Mouse (Mus musculus) kidney, embryonic 14.5 days (tissue): ENCODE results near the gene Abl1. TPM values are rescaled to one million over a fixed set of nuclear protein-coding genes. Genes with fewer than 3 reads are reported as not detected.
"Not testable (repeated sequence)": the region's sequence is repeated elsewhere in the genome, so short reads cannot be mapped to it uniquely, and the experiment has no call there.

ENCODE experiments used
- ATAC-seq: fragments of 200-750 bp; cut with Nextera tagmentation; 2 replicates; pipeline ENCODE4 v1.8.0; 2017; ENCODE audit warnings: moderate number of reproducible peaks, mild to moderate bottlenecking, moderate TSS enrichment, moderate library complexity; ENCODE audit not compliant: low FRiP score, low TSS enrichment
- H3K27ac ChIP-seq: fragments of 300-500 bp; sonication (generic); 2 replicates; pipeline ENCODE4 v1.5.1; 2014; ENCODE audit warnings: low read depth, mild to moderate bottlenecking, low read length, moderate library complexity, mixed read lengths
- H3K27me3 ChIP-seq: fragments of 300-500 bp; sonication (generic); 2 replicates; pipeline ENCODE4 v1.6.1; 2014; ENCODE audit warnings: mild to moderate bottlenecking, low read length; ENCODE audit not compliant: control insufficient read depth, insufficient read depth
- H3K36me3 ChIP-seq: fragments of 300-500 bp; sonication (generic); 2 replicates; pipeline ENCODE4 v1.6.1; 2014; ENCODE audit warnings: low read length, mixed read lengths; ENCODE audit not compliant: control insufficient read depth, insufficient read depth
- H3K4me1 ChIP-seq: fragments of 300-500 bp; sonication (generic); 2 replicates; pipeline ENCODE4 v1.6.1; 2014; ENCODE audit warnings: low read length, mixed read lengths; ENCODE audit not compliant: control insufficient read depth, insufficient read depth
- H3K4me2 ChIP-seq: fragments of 300-500 bp; sonication (generic); replicated peaks from 2 replicates; pipeline ENCODE4 v1.6.1; 2014; ENCODE audit warnings: low read depth, mild to moderate bottlenecking, low read length
- H3K4me3 ChIP-seq: fragments of 300-500 bp; sonication (generic); 2 replicates; pipeline ENCODE4 v1.5.1; 2014; ENCODE audit warnings: mild to moderate bottlenecking, low read length
- H3K9ac ChIP-seq: fragments of 300-500 bp; sonication (generic); 2 replicates; pipeline ENCODE4 v1.6.1; 2014; ENCODE audit warnings: low read depth, mild to moderate bottlenecking, low read length, moderate library complexity
- H3K9me3 ChIP-seq: fragments of 300-500 bp; sonication (generic); 2 replicates; pipeline ENCODE4 v1.6.1; 2016; ENCODE audit warnings: low read length; ENCODE audit not compliant: control insufficient read depth
- WGBS: fragments of 180-500 bp; shearing (Covaris S2); extraction: QIAGEN DNeasy Blood & Tissue Kit; methylation state at CpG from one replicate; pipeline ENCODE4 v1.1.7; 2014; 5-methylcytosine and 5-hydroxymethylcytosine counted together
- polyA plus RNA-seq: library from polyadenylated mRNA; unstranded; fragments of >200 nt; fragmentation: Nextera tagmentation; extraction: Ambion mirVana; gene quantifications from 2 replicates; pipeline ENCODE4 v1.2.1, GENCODE M21; 2014

Gene Abl1
- polyA plus RNA-seq, 1 experiment from 2014 or later: 54.6 TPM

GRCm38 (mm10) chr2:31681051-31681707 lies 7.0 kb upstream of the Abl1 start:
- H3K36me3 ChIP-seq: peaks cover 45% of the 10 kb centered on the region
- 86% methylated on average over 15 of the region's 15 CpGs for WGBS
- not testable (repeated sequence) for H3K4me1 ChIP-seq, ATAC-seq, H3K27ac ChIP-seq, H3K9me3 ChIP-seq, H3K27me3 ChIP-seq, H3K4me3 ChIP-seq, H3K4me2 ChIP-seq, H3K9ac ChIP-seq

- 76% methylated on average over 6 of the region's 6 CpGs for WGBS
- Histone ChIP-seq H3K4me2 (no peak overlapping the region), H3K4me3 (no peak overlapping the region), H3K4me1 (no peaks in the 10 kb centered on the region), H3K9me3 (no peaks in the 10 kb centered on the region), H3K27me3 (no peaks in the 10 kb centered on the region), H3K36me3 (peaks cover 39% of the 10 kb centered on the region), H3K27ac (no peak overlapping the region), H3K9ac (no peak overlapping the region)
- ATAC-seq: 0 out of 2 replicates have a peak, but pooled peaks have one; percentile 16
These were observed 6.4 kb upstream of the Abl1 start for GRCm38 (mm10) chr2:31681731-31682235.

GRCm38 (mm10) chr2:31683666-31684065 lies 4.5 kb upstream of the Abl1 start:
- Histone ChIP-seq H3K4me2 (no peak overlapping the region), H3K4me3 (no peak overlapping the region), H3K9ac (no peak overlapping the region), H3K36me3 (peaks cover 21% of the 10 kb centered on the region), H3K27ac (no peak overlapping the region), H3K27me3 (no peaks in the 10 kb centered on the region), H3K4me1 (no peaks in the 10 kb centered on the region), H3K9me3 (no peaks in the 10 kb centered on the region)
- ATAC-seq: no peak
- WGBS: 38% methylated on average over 2 of the region's 2 CpGs

- Histone ChIP-seq H3K9ac (peak overlapping the region; percentile 92), H3K9me3 (no peaks in the 10 kb centered on the region), H3K4me2 (peak overlapping the region; percentile 63), H3K27ac (peak overlapping the region; percentile 88; the same call in 1 of the 2 replicates), H3K4me3 (peak overlapping the region; percentile 97), H3K27me3 (no peaks in the 10 kb centered on the region), H3K36me3 (no peaks in the 10 kb centered on the region), H3K4me1 (peaks cover 13% of the 10 kb centered on the region)
- ATAC-seq: no peak
- under 1% methylated on average over 12 of the region's 12 CpGs for WGBS
These were observed 869 bp downstream of the Abl1 start for GRCm38 (mm10) chr2:31689045-31689444.

GRCm38 (mm10) chr2:31690063-31690462 lies 1.9 kb downstream of the Abl1 start:
- WGBS: 35% methylated on average over 3 of the region's 3 CpGs
- peak overlapping the region; percentile 97 for H3K4me3 ChIP-seq

GRCm38 (mm10) chr2:31698209-31698608 lies 10.0 kb downstream of the Abl1 start:
- Histone ChIP-seq H3K4me3 (no peak overlapping the region), H3K4me1 (no peaks in the 10 kb centered on the region), H3K9me3 (no peaks in the 10 kb centered on the region), H3K27ac (no peak overlapping the region), H3K27me3 (no peaks in the 10 kb centered on the region), H3K9ac (no peak overlapping the region), H3K4me2 (no peak overlapping the region), H3K36me3 (peaks cover 16% of the 10 kb centered on the region; the same call in 1 of the 2 replicates)
- no peak for ATAC-seq

More at GRCm38 (mm10) chr2:31690063-31690462, 1.9 kb downstream of the Abl1 start:
- Histone ChIP-seq H3K36me3 (no peaks in the 10 kb centered on the region), H3K4me1 (peaks cover 13% of the 10 kb centered on the region), H3K9ac (peak overlapping the region; percentile 92; the same call in 1 of the 2 replicates), H3K9me3 (no peaks in the 10 kb centered on the region), H3K4me2 (peak overlapping the region; percentile 63), H3K27me3 (no peaks in the 10 kb centered on the region), H3K27ac (no peak overlapping the region)
- no peak for ATAC-seq

GRCm38 (mm10) chr2:31700545-31701446 lies 12.6 kb downstream of the Abl1 start:
- ATAC-seq: no peak
- Histone ChIP-seq H3K27ac (no peak overlapping the region), H3K9ac (no peak overlapping the region), H3K36me3 (peaks cover 13% of the 10 kb centered on the region; the same call in 1 of the 2 replicates), H3K4me2 (no peak overlapping the region), H3K27me3 (no peaks in the 10 kb centered on the region), H3K4me3 (no peak overlapping the region), H3K9me3 (no peaks in the 10 kb centered on the region), H3K4me1 (no peaks in the 10 kb centered on the region)
- WGBS: 56% methylated on average over 7 of the region's 7 CpGs

GRCm38 (mm10) chr2:31703226-31703625 lies 15.1 kb downstream of the Abl1 start:
- Histone ChIP-seq H3K4me1 (no peaks in the 10 kb centered on the region), H3K4me3 (no peak overlapping the region), H3K9me3 (no peaks in the 10 kb centered on the region), H3K9ac (no peak overlapping the region), H3K27me3 (no peaks in the 10 kb centered on the region), H3K36me3 (peaks cover 5% of the 10 kb centered on the region; the same call in 1 of the 2 replicates), H3K27ac (no peak overlapping the region), H3K4me2 (no peak overlapping the region)
- ATAC-seq: no peak

GRCm38 (mm10) chr2:31705914-31706313 lies 17.7 kb downstream of the Abl1 start:
- H3K4me1 ChIP-seq: no peaks in the 10 kb centered on the region
- ATAC-seq: no peak

More at GRCm38 (mm10) chr2:31705914-31706313, 17.7 kb downstream of the Abl1 start:
- H3K4me2 ChIP-seq: no peak overlapping the region
- H3K9me3 ChIP-seq: no peaks in the 10 kb centered on the region
- no peak overlapping the region for H3K4me3 ChIP-seq
- H3K27ac ChIP-seq: no peak overlapping the region
- no peaks in the 10 kb centered on the region for H3K27me3 ChIP-seq
- H3K36me3 ChIP-seq: no peaks in the 10 kb centered on the region
- H3K9ac ChIP-seq: no peak overlapping the region
